Mouse (Mus musculus): ENCODE results near the gene Socs5. TPM values are rescaled to one million over a fixed set of nuclear protein-coding genes. Genes with fewer than 3 reads are reported as not detected.

The Socs5 gene
- polyA plus RNA-seq, 1 experiment, result 11.7 TPM

GRCm38 (mm10) chr17:87143186-87143585 is 35.7 kb downstream of the Socs5 start:
- H3K4me3 ChIP-seq (ENCODE audit: insufficient read depth, low read depth, low read length), result no peak overlapping the region
- no peaks in the 10 kb centered on the region for H3K27me3 ChIP-seq (replicated peaks; ENCODE audit: control insufficient read depth, insufficient read depth, low read length)
- no peaks in the 10 kb centered on the region for H3K36me3 ChIP-seq (ENCODE audit: control insufficient read depth, insufficient read depth, low read length)
- DNase-seq, result no peak
- 56% methylated on average over 14 of the region's 14 CpGs for WGBS
- no peak overlapping the region for H3K27ac ChIP-seq (ENCODE audit: insufficient read depth, low read depth, low read length)
- no peak for TF ChIP-seq CTCF (conservative IDR thresholded peaks at IDR 0.05; ENCODE audit: insufficient read depth, insufficient read length, low read depth, low read length)
- no peak for TF ChIP-seq POLR2A (IDR thresholded peaks at IDR 0.05; ENCODE audit: low read depth, low read length)
- no peaks in the 10 kb centered on the region for H3K4me1 ChIP-seq (ENCODE audit: control insufficient read depth, insufficient read depth, low read length)

- TF ChIP-seq CTCF (conservative IDR thresholded peaks at IDR 0.05; ENCODE audit: insufficient read depth, insufficient read length, low read depth, low read length) (no peak), POLR2A (IDR thresholded peaks at IDR 0.05; ENCODE audit: low read depth, low read length) (no peak)
- no peaks in the 10 kb centered on the region for H3K36me3 ChIP-seq (ENCODE audit: control insufficient read depth, insufficient read depth, low read length)
- 85% methylated on average over 8 of the region's 8 CpGs for WGBS
Measured at GRCm38 (mm10) chr17:87146415-87147021, 39.0 kb downstream of the Socs5 start.

GRCm38 (mm10) chr17:87149762-87150161 is 42.3 kb downstream of the Socs5 start:
- no peak for DNase-seq
- Histone ChIP-seq H3K36me3 (ENCODE audit: control insufficient read depth, insufficient read depth, low read length) (no peaks in the 10 kb centered on the region), H3K4me3 (ENCODE audit: insufficient read depth, low read depth, low read length) (no peak overlapping the region), H3K27ac (ENCODE audit: insufficient read depth, low read depth, low read length) (peak overlapping the region; percentile 55), H3K27me3 (replicated peaks; ENCODE audit: control insufficient read depth, insufficient read depth, low read length) (no peaks in the 10 kb centered on the region), H3K4me1 (ENCODE audit: control insufficient read depth, insufficient read depth, low read length) (no peaks in the 10 kb centered on the region)
- 56% methylated on average over 12 of the region's 12 CpGs for WGBS
- no peak for TF ChIP-seq CTCF (conservative IDR thresholded peaks at IDR 0.05; ENCODE audit: insufficient read depth, insufficient read length, low read depth, low read length)
- no peak for TF ChIP-seq POLR2A (IDR thresholded peaks at IDR 0.05; ENCODE audit: low read depth, low read length)

More at GRCm38 (mm10) chr17:87146415-87147021, 39.0 kb downstream of the Socs5 start:
- Histone ChIP-seq H3K27ac (ENCODE audit: insufficient read depth, low read depth, low read length) (no peak overlapping the region), H3K4me1 (ENCODE audit: control insufficient read depth, insufficient read depth, low read length) (no peaks in the 10 kb centered on the region), H3K4me3 (ENCODE audit: insufficient read depth, low read depth, low read length) (no peak overlapping the region), H3K27me3 (replicated peaks; ENCODE audit: control insufficient read depth, insufficient read depth, low read length) (no peaks in the 10 kb centered on the region)
- no peak for DNase-seq

GRCm38 (mm10) chr17:87152984-87153383 is 45.5 kb downstream of the Socs5 start:
- H3K4me3 ChIP-seq (ENCODE audit: insufficient read depth, low read depth, low read length), result no peak overlapping the region
- DNase-seq, result no peak
- H3K36me3 ChIP-seq (ENCODE audit: control insufficient read depth, insufficient read depth, low read length), result no peaks in the 10 kb centered on the region
- no peaks in the 10 kb centered on the region for H3K27me3 ChIP-seq (replicated peaks; ENCODE audit: control insufficient read depth, insufficient read depth, low read length)
- no peaks in the 10 kb centered on the region for H3K4me1 ChIP-seq (ENCODE audit: control insufficient read depth, insufficient read depth, low read length)
- TF ChIP-seq CTCF (conservative IDR thresholded peaks at IDR 0.05; ENCODE audit: insufficient read depth, insufficient read length, low read depth, low read length) (no peak), POLR2A (IDR thresholded peaks at IDR 0.05; ENCODE audit: low read depth, low read length) (no peak)
- H3K27ac ChIP-seq (ENCODE audit: insufficient read depth, low read depth, low read length), result no peak overlapping the region; the same call in 1 of the 2 replicates
- 62% methylated on average over 5 of the region's 5 CpGs for WGBS

GRCm38 (mm10) chr17:87155664-87156063 is 48.2 kb downstream of the Socs5 start:
- WGBS, result 74% methylated on average over 3 of the region's 3 CpGs

GRCm38 (mm10) chr17:87157739-87158138 is 50.3 kb downstream of the Socs5 start:
- TF ChIP-seq CTCF (conservative IDR thresholded peaks at IDR 0.05; ENCODE audit: insufficient read depth, insufficient read length, low read depth, low read length), result no peak
- Histone ChIP-seq H3K4me1 (ENCODE audit: control insufficient read depth, insufficient read depth, low read length) (no peaks in the 10 kb centered on the region), H3K4me3 (ENCODE audit: insufficient read depth, low read depth, low read length) (no peak overlapping the region), H3K27me3 (replicated peaks; ENCODE audit: control insufficient read depth, insufficient read depth, low read length) (no peaks in the 10 kb centered on the region), H3K27ac (ENCODE audit: insufficient read depth, low read depth, low read length) (no peak overlapping the region), H3K36me3 (ENCODE audit: control insufficient read depth, insufficient read depth, low read length) (no peaks in the 10 kb centered on the region)
- peak; percentile 55 for DNase-seq
- WGBS, result 65% methylated on average over 13 of the region's 13 CpGs

More at GRCm38 (mm10) chr17:87155664-87156063, 48.2 kb downstream of the Socs5 start:
- no peaks in the 10 kb centered on the region for H3K4me1 ChIP-seq (ENCODE audit: control insufficient read depth, insufficient read depth, low read length)
- no peaks in the 10 kb centered on the region for H3K36me3 ChIP-seq (ENCODE audit: control insufficient read depth, insufficient read depth, low read length)
- H3K4me3 ChIP-seq (ENCODE audit: insufficient read depth, low read depth, low read length), result no peak overlapping the region
- H3K27ac ChIP-seq (ENCODE audit: insufficient read depth, low read depth, low read length), result no peak overlapping the region
- TF ChIP-seq CTCF (conservative IDR thresholded peaks at IDR 0.05; ENCODE audit: insufficient read depth, insufficient read length, low read depth, low read length), result no peak
- TF ChIP-seq POLR2A (IDR thresholded peaks at IDR 0.05; ENCODE audit: low read depth, low read length), result no peak
- peak; percentile 21 for DNase-seq
- no peaks in the 10 kb centered on the region for H3K27me3 ChIP-seq (replicated peaks; ENCODE audit: control insufficient read depth, insufficient read depth, low read length)

- DNase-seq, result no peak
- H3K36me3 ChIP-seq (ENCODE audit: control insufficient read depth, insufficient read depth, low read length), result no peaks in the 10 kb centered on the region
- no peak overlapping the region for H3K27ac ChIP-seq (ENCODE audit: insufficient read depth, low read depth, low read length)
- no peaks in the 10 kb centered on the region for H3K27me3 ChIP-seq (replicated peaks; ENCODE audit: control insufficient read depth, insufficient read depth, low read length)
- 95% methylated on average over 14 of the region's 14 CpGs for WGBS
- no peak overlapping the region for H3K4me3 ChIP-seq (ENCODE audit: insufficient read depth, low read depth, low read length)
- H3K4me1 ChIP-seq (ENCODE audit: control insufficient read depth, insufficient read depth, low read length), result no peaks in the 10 kb centered on the region
- no peak for TF ChIP-seq CTCF (conservative IDR thresholded peaks at IDR 0.05; ENCODE audit: insufficient read depth, insufficient read length, low read depth, low read length)
Measured at GRCm38 (mm10) chr17:87158597-87158996, 51.1 kb downstream of the Socs5 start.
